33 mouse cellular contexts compared by ENCODE assay signal in the genomic region with DNA sequence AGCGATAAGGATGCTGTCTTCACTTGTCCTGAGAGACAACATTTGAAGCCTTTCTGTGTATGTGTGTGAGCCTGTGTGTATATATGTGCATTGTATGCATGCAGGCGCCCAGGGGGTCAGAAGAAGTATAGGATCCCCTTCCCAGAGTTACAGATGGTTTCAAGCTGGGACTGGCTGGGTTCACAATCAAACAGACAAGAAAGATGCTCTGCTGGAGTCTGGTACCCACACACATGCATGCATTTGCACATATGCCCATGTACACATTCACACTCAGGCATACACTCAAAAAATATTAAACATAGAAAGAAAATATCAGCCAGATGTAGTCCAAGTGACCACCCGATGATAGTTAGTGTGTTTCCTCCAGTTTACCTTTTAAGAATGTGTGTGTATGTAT. TPM values are rescaled to one million over a fixed set of nuclear protein-coding genes. Genes with fewer than 3 reads are reported as not detected.
"Had no signal": no experiment of that assay in that cellular context is flagged by ENCODE, and none has a peak within 500 bp of the region (broad histone marks: within the 10 kb centered on the region; RNA-seq: fewer than 3 reads in every experiment).

No protein-coding gene starts in this region.

- H3K27me3 ChIP-seq: limb, embryonic 13.5 days; liver, embryonic 12.5 days; liver, embryonic 13.5 days; liver, embryonic 15.5 days; lung, embryonic 15.5 days; midbrain, embryonic 13.5 days; midbrain, embryonic 15.5 days had no signal

- H3K4me2 ChIP-seq: limb, embryonic 12.5 days; limb, embryonic 13.5 days; limb, embryonic 15.5 days; liver, embryonic 11.5 days; liver, embryonic 12.5 days; liver, embryonic 13.5 days; liver, embryonic 15.5 days; lung, embryonic 14.5 days; lung, embryonic 15.5 days; midbrain, embryonic 12.5 days; midbrain, embryonic 13.5 days; midbrain, embryonic 15.5 days; neural tube, embryonic 12.5 days had no signal

- ATAC-seq: liver, embryonic 12.5 days; liver, postnatal 0 days; midbrain, embryonic 13.5 days; midbrain, embryonic 15.5 days; midbrain, embryonic 16.5 days had no signal

- H3K36me3 ChIP-seq: limb, embryonic 10.5 days; limb, embryonic 12.5 days; limb, embryonic 13.5 days; limb, embryonic 15.5 days; liver, embryonic 12.5 days; liver, embryonic 13.5 days; liver, embryonic 15.5 days; lung, embryonic 15.5 days; midbrain, embryonic 12.5 days; midbrain, embryonic 13.5 days; midbrain, embryonic 15.5 days; neural tube, embryonic 12.5 days had no signal

- DNase-seq: left cerebral cortex, postnatal 4 days; liver; liver, embryonic 13.5 days; liver, postnatal 0 days; lung, adult 18-20 months; lung, adult 2 months; lung, postnatal 14 days; lung, postnatal 36 days; midbrain, embryonic 14.5 days had no signal

- H3K4me1 ChIP-seq: liver, embryonic 12.5 days; liver, embryonic 15.5 days; megakaryocyte, embryonic 14.5 days had no signal

- H3K4me3 ChIP-seq: left cerebral cortex, adult 2 months; limb, embryonic 10.5 days; limb, embryonic 12.5 days; limb, embryonic 13.5 days; limb, embryonic 15.5 days; liver, embryonic 12.5 days; liver, embryonic 13.5 days; liver, embryonic 15.5 days; lung, embryonic 15.5 days; megakaryocyte, embryonic 14.5 days; midbrain, embryonic 12.5 days; midbrain, embryonic 13.5 days; midbrain, embryonic 15.5 days; myocyte; neural tube, embryonic 12.5 days had no signal

- H3K9ac ChIP-seq: limb, embryonic 12.5 days; limb, embryonic 13.5 days; limb, embryonic 15.5 days; liver, embryonic 12.5 days; liver, embryonic 13.5 days; liver, embryonic 14.5 days; liver, embryonic 15.5 days; liver, postnatal 0 days; lung, embryonic 14.5 days; lung, embryonic 15.5 days; midbrain, embryonic 12.5 days; midbrain, embryonic 13.5 days; midbrain, embryonic 15.5 days; neural tube, embryonic 12.5 days had no signal

- H3K9me3 ChIP-seq: limb, embryonic 10.5 days; limb, embryonic 12.5 days; limb, embryonic 13.5 days; limb, embryonic 15.5 days; liver, embryonic 12.5 days; liver, embryonic 13.5 days; liver, embryonic 15.5 days; lung, embryonic 15.5 days; midbrain, embryonic 12.5 days; midbrain, embryonic 13.5 days; midbrain, embryonic 15.5 days; neural tube, embryonic 12.5 days had no signal

- H3K27ac ChIP-seq: left cerebral cortex, adult 2 months; limb, embryonic 10.5 days; limb, embryonic 12.5 days; limb, embryonic 13.5 days; limb, embryonic 15.5 days; liver, embryonic 12.5 days; liver, embryonic 13.5 days; liver, embryonic 14.5 days; liver, embryonic 15.5 days; lung, embryonic 15.5 days; macrophage; midbrain, embryonic 12.5 days; midbrain, embryonic 13.5 days; midbrain, embryonic 15.5 days; neural tube, embryonic 12.5 days had no signal

RNA-seq across cellular contexts. Expression of gene Bdkrb2, which starts 20.5 kb away (rescaled TPM):
- total RNA-seq: megakaryocyte progenitor cell, adult 5-6 weeks; megakaryocyte, adult 5-6 weeks; megakaryocyte-erythroid progenitor cell, adult 5-6 weeks; monocyte, adult 5-6 weeks had no signal
- polyA plus RNA-seq: liver, adult 2 months; liver, embryonic 11.5 days; liver, embryonic 12.5 days; liver, embryonic 13.5 days; liver, embryonic 14.5 days; macrophage had no signal
